Mouse (Mus musculus) G1E (cell line): ENCODE measurements at regions not wholly inside any gene's neighbourhood (a gene's known extent, or its start where the extent isn't known, plus 50 kb on each side); places are given as distances from the start of the nearest gene placed in this dataset.

Source experiments
- CTCF ChIP-seq: IDR thresholded peaks from 2 replicates; pipeline ENCODE4 v1.5.1; 2012; ENCODE audit warnings: low read depth, low read length, inconsistent platforms, mixed read lengths
- GATA1 ChIP-seq: IDR thresholded peaks from 2 replicates; pipeline ENCODE4 v1.6.1; 2012; ENCODE audit warnings: borderline replicate concordance, low read length, inconsistent platforms, mixed read lengths
- GATA2 ChIP-seq: IDR thresholded peaks from 2 replicates; pipeline ENCODE4 v1.6.1; 2012; ENCODE audit warnings: low read depth, low read length, inconsistent platforms, borderline replicate concordance
- TAL1 ChIP-seq: conservative IDR thresholded peaks from 2 replicates; pipeline ENCODE4 v1.6.1; 2012; ENCODE audit warnings: low read depth, low read length, inconsistent platforms, mixed read lengths

GRCm38 (mm10) chr13:97573601-97574000, 186.8 kb downstream of the Gm10260 start:
- TF ChIP-seq CTCF (no peak), GATA1 (no peak), GATA2 (no peak), TAL1 (no peak)
